Mouse (Mus musculus) MEL (cell line): Measurements from ENCODE around the gene Tctn3. TPM values are rescaled to one million over a fixed set of nuclear protein-coding genes. Genes with fewer than 3 reads are reported as not detected.
A peak's percentile ranks its signal among the peaks of the same experiment; 100 is the strongest.

ENCODE experiments used
- DNase-seq: peaks from one replicate; pipeline ENCODE4 v3.0.0; 2011; ENCODE audit warnings: low read depth, low spot score
- H3K27ac ChIP-seq: 2 replicates; pipeline ENCODE4 v1.5.1; 2012; ENCODE audit warnings: low read depth, mild to moderate bottlenecking, control low read depth, low read length, moderate library complexity; ENCODE audit not compliant: control insufficient read depth
- H3K27me3 ChIP-seq, 2 experiments: fragments of 150-350 bp in 1 of 2; sonication (generic) in 1 of 2; 2 replicates each; pipeline ENCODE4 v1.6.1; 2012; ENCODE audit warnings: low read length in 2 of 2, mild to moderate bottlenecking in 2 of 2, improper control_type of control experiment in 1 of 2, moderate library complexity in 1 of 2; ENCODE audit not compliant: insufficient read depth in 2 of 2, control insufficient read depth in 1 of 2
- H3K36me3 ChIP-seq, 2 experiments: 2 replicates each; pipeline ENCODE4 v1.6.1; 2012 to 2014; ENCODE audit warnings: low read length in 2 of 2, improper control_type of control experiment in 1 of 2, inconsistent platforms in 1 of 2, mild to moderate bottlenecking in 1 of 2; ENCODE audit not compliant: insufficient read depth in 2 of 2, control insufficient read depth in 1 of 2
- H3K4me1 ChIP-seq, 2 experiments: fragments of 150-350 bp in 1 of 2; sonication (generic) in 1 of 2; 2 replicates each; pipeline ENCODE4 v1.6.1; 2012; ENCODE audit warnings: low read length in 2 of 2, improper control_type of control experiment in 1 of 2, mild to moderate bottlenecking in 1 of 2; ENCODE audit not compliant: insufficient read depth in 2 of 2, control insufficient read depth in 1 of 2
- H3K4me3 ChIP-seq, 2 experiments: fragments of 150-350 bp in 1 of 2; sonication (generic) in 1 of 2; 2 replicates each; pipeline ENCODE4 v1.5.1; 2012; ENCODE audit warnings: low read depth in 2 of 2, low read length in 2 of 2, mild to moderate bottlenecking in 2 of 2, moderate library complexity in 2 of 2, control low read depth in 1 of 2, improper control_type of control experiment in 1 of 2; ENCODE audit not compliant: control insufficient read depth in 1 of 2, insufficient read depth in 1 of 2
- H3K79me2 ChIP-seq: 2 replicates; pipeline ENCODE4 v1.6.1; 2012; ENCODE audit warnings: mild to moderate bottlenecking, low read length, moderate library complexity; ENCODE audit not compliant: control insufficient read depth, poor library complexity, insufficient read depth
- H3K9ac ChIP-seq: 2 replicates; pipeline ENCODE4 v1.6.1; 2012; ENCODE audit warnings: low read depth, mild to moderate bottlenecking, control low read depth, low read length, moderate library complexity; ENCODE audit not compliant: control insufficient read depth, poor library complexity, severe bottlenecking
- H3K9me3 ChIP-seq: fragments of 150-350 bp; sonication (generic); replicated peaks from 2 replicates; pipeline ENCODE4 v1.6.1; 2012; ENCODE audit warnings: mild to moderate bottlenecking, low read length, improper control_type of control experiment, moderate library complexity; ENCODE audit not compliant: insufficient read depth
- BHLHE40 ChIP-seq: IDR thresholded peaks from 2 replicates; pipeline ENCODE4 v1.6.1; 2012; ENCODE audit warnings: low read depth, mild to moderate bottlenecking, inconsistent platforms, low read length, improper control_type of control experiment, borderline replicate concordance
- CHD1 ChIP-seq: IDR thresholded peaks from 2 replicates; pipeline ENCODE4 v1.6.1; 2012; ENCODE audit warnings: low read depth, mild to moderate bottlenecking, inconsistent platforms, low read length, improper control_type of control experiment
- CHD2 ChIP-seq: IDR thresholded peaks from 2 replicates; pipeline ENCODE4 v1.6.1; 2011; ENCODE audit warnings: low read length, improper control_type of control experiment
- CTCF ChIP-seq, 3 experiments: IDR thresholded peaks in 2 of 3; conservative IDR thresholded peaks in 1 of 3; 2 replicates each; pipeline ENCODE4 v1.5.1; 2011 to 2012; ENCODE audit warnings: low read length in 3 of 3, low read depth in 2 of 3, mild to moderate bottlenecking in 2 of 3, improper control_type of control experiment in 1 of 3, inconsistent platforms in 1 of 3, mixed read lengths in 1 of 3, moderate library complexity in 1 of 3; ENCODE audit not compliant: control insufficient read depth in 1 of 3, insufficient read depth in 1 of 3, poor library complexity in 1 of 3, severe bottlenecking in 1 of 3
- E2F4 ChIP-seq: IDR thresholded peaks from 2 replicates; pipeline ENCODE4 v1.6.1; 2011; ENCODE audit warnings: low read depth, low read length, improper control_type of control experiment, borderline replicate concordance
- ELF1 ChIP-seq: IDR thresholded peaks from 2 replicates; pipeline ENCODE4 v1.6.1; 2014; ENCODE audit warnings: low read depth, mild to moderate bottlenecking, inconsistent platforms, low read length, improper control_type of control experiment, moderate library complexity
- EP300 ChIP-seq, 2 experiments: IDR thresholded peaks; 2 replicates each; pipeline ENCODE4 v1.6.1; 2011; ENCODE audit warnings: improper control_type of control experiment in 2 of 2, low read length in 2 of 2, low read depth in 1 of 2, mild to moderate bottlenecking in 1 of 2
- ETS1 ChIP-seq: IDR thresholded peaks from 2 replicates; pipeline ENCODE4 v1.6.1; 2012; ENCODE audit warnings: low read depth, mild to moderate bottlenecking, inconsistent platforms, low read length, improper control_type of control experiment, moderate library complexity
- GABPA ChIP-seq: IDR thresholded peaks from 2 replicates; pipeline ENCODE4 v1.6.1; 2012; ENCODE audit warnings: low read depth, mild to moderate bottlenecking, inconsistent platforms, low read length, improper control_type of control experiment, moderate library complexity
- GATA1 ChIP-seq: IDR thresholded peaks from 2 replicates; pipeline ENCODE4 v1.6.1; 2011; ENCODE audit warnings: low read depth, low read length, improper control_type of control experiment
- HCFC1 ChIP-seq: IDR thresholded peaks from 2 replicates; pipeline ENCODE4 v1.6.1; 2012; ENCODE audit warnings: low read depth, mild to moderate bottlenecking, inconsistent platforms, low read length, improper control_type of control experiment, moderate library complexity
- JUND ChIP-seq: IDR thresholded peaks from 2 replicates; pipeline ENCODE4 v1.6.1; 2011; ENCODE audit warnings: low read depth, mild to moderate bottlenecking, improper control_type of control experiment, low read length
- KAT2A ChIP-seq: conservative IDR thresholded peaks from 2 replicates; pipeline ENCODE4 v1.6.1; 2012; ENCODE audit warnings: low read depth, low read length, improper control_type of control experiment, inconsistent platforms
- MAFK ChIP-seq: IDR thresholded peaks from 2 replicates; pipeline ENCODE4 v1.6.1; 2011; ENCODE audit warnings: low read depth, mild to moderate bottlenecking, low read length, improper control_type of control experiment, borderline replicate concordance
- MAX ChIP-seq: IDR thresholded peaks from 2 replicates; pipeline ENCODE4 v1.6.1; 2011; ENCODE audit warnings: low read length, improper control_type of control experiment
- MAZ ChIP-seq: IDR thresholded peaks from 2 replicates; pipeline ENCODE4 v1.6.1; 2012; ENCODE audit warnings: low read depth, mild to moderate bottlenecking, inconsistent platforms, low read length, improper control_type of control experiment
- MEF2A ChIP-seq: IDR thresholded peaks from 2 replicates; pipeline ENCODE4 v1.6.1; 2014; ENCODE audit warnings: low read depth, mild to moderate bottlenecking, inconsistent platforms, low read length, improper control_type of control experiment; ENCODE audit not compliant: poor library complexity, insufficient replicate concordance, severe bottlenecking; ENCODE audit errors: extremely low read depth
- MXI1 ChIP-seq: IDR thresholded peaks from 2 replicates; pipeline ENCODE4 v1.6.1; 2011; ENCODE audit warnings: mild to moderate bottlenecking, low read depth, low read length, improper control_type of control experiment
- MYB ChIP-seq: IDR thresholded peaks from 2 replicates; pipeline ENCODE4 v1.6.1; 2011; ENCODE audit warnings: mild to moderate bottlenecking, low read depth, low read length, improper control_type of control experiment
- MYC ChIP-seq: IDR thresholded peaks from 2 replicates; pipeline ENCODE4 v1.6.1; 2011; ENCODE audit warnings: low read depth, mild to moderate bottlenecking, low read length, improper control_type of control experiment, moderate library complexity
- NELFE ChIP-seq: IDR thresholded peaks from 2 replicates; pipeline ENCODE4 v1.6.1; 2011; ENCODE audit warnings: low read depth, low read length, improper control_type of control experiment
- NRF1 ChIP-seq: IDR thresholded peaks from 2 replicates; pipeline ENCODE4 v1.6.1; 2014; ENCODE audit warnings: low read depth, mild to moderate bottlenecking, inconsistent platforms, low read length, improper control_type of control experiment, moderate library complexity; ENCODE audit not compliant: poor library complexity, insufficient read depth, severe bottlenecking
- POLR2A ChIP-seq, 2 experiments: IDR thresholded peaks; 2 replicates each; pipeline ENCODE4 v1.6.1; 2011 to 2012; ENCODE audit warnings: low read length in 2 of 2, mild to moderate bottlenecking in 2 of 2, control low read depth in 1 of 2, improper control_type of control experiment in 1 of 2, low read depth in 1 of 2, moderate library complexity in 1 of 2; ENCODE audit not compliant: control insufficient read depth in 1 of 2, insufficient read depth in 1 of 2, poor library complexity in 1 of 2
- POLR2AphosphoS2 ChIP-seq: IDR thresholded peaks from 2 replicates; pipeline ENCODE4 v1.6.1; 2011; ENCODE audit warnings: low read length, improper control_type of control experiment
- POLR2AphosphoS5 ChIP-seq: IDR thresholded peaks from 2 replicates; pipeline ENCODE4 v1.6.1; 2012; ENCODE audit warnings: low read depth, borderline replicate concordance, mild to moderate bottlenecking, inconsistent platforms, low read length, moderate library complexity, mixed read lengths
- RAD21 ChIP-seq: IDR thresholded peaks from 2 replicates; pipeline ENCODE4 v1.6.1; 2011; ENCODE audit warnings: mild to moderate bottlenecking, low read depth, low read length, improper control_type of control experiment
- RCOR1 ChIP-seq: IDR thresholded peaks from 2 replicates; pipeline ENCODE4 v1.6.1; 2012; ENCODE audit warnings: low read depth, mild to moderate bottlenecking, inconsistent platforms, low read length, improper control_type of control experiment
- SIN3A ChIP-seq: IDR thresholded peaks from 2 replicates; pipeline ENCODE4 v1.6.1; 2012; ENCODE audit warnings: low read length, improper control_type of control experiment, inconsistent platforms
- SMC3 ChIP-seq: IDR thresholded peaks from 2 replicates; pipeline ENCODE4 v1.6.1; 2011; ENCODE audit warnings: low read depth, low read length, improper control_type of control experiment
- TAL1 ChIP-seq: IDR thresholded peaks from 2 replicates; pipeline ENCODE4 v1.6.1; 2012; ENCODE audit warnings: mild to moderate bottlenecking, inconsistent platforms, low read length, moderate library complexity, mixed read lengths
- TBP ChIP-seq: IDR thresholded peaks from 2 replicates; pipeline ENCODE4 v1.8.0; 2011; ENCODE audit warnings: low read depth, low read length, improper control_type of control experiment
- TCF12 ChIP-seq: IDR thresholded peaks from 2 replicates; pipeline ENCODE4 v1.6.1; 2014; ENCODE audit warnings: low read depth, mild to moderate bottlenecking, inconsistent platforms, low read length, improper control_type of control experiment, moderate library complexity
- UBTF ChIP-seq: IDR thresholded peaks from 2 replicates; pipeline ENCODE4 v1.6.1; 2012; ENCODE audit warnings: low read depth, mild to moderate bottlenecking, inconsistent platforms, low read length, improper control_type of control experiment, moderate library complexity, borderline replicate concordance; ENCODE audit not compliant: insufficient read depth
- USF1 ChIP-seq: IDR thresholded peaks from 2 replicates; pipeline ENCODE4 v1.6.1; 2014; ENCODE audit warnings: low read depth, mild to moderate bottlenecking, inconsistent platforms, low read length, improper control_type of control experiment, moderate library complexity
- USF2 ChIP-seq, 2 experiments: IDR thresholded peaks; 2 replicates each; pipeline ENCODE4 v1.6.1; 2011 to 2012; ENCODE audit warnings: improper control_type of control experiment in 2 of 2, low read length in 2 of 2, borderline replicate concordance in 1 of 2, inconsistent platforms in 1 of 2, low read depth in 1 of 2, mild to moderate bottlenecking in 1 of 2; ENCODE audit not compliant: insufficient read depth in 1 of 2
- ZKSCAN1 ChIP-seq: IDR thresholded peaks from 2 replicates; pipeline ENCODE4 v1.6.1; 2012; ENCODE audit warnings: low read depth, mild to moderate bottlenecking, inconsistent platforms, low read length, improper control_type of control experiment, moderate library complexity
- ZMIZ1 ChIP-seq: IDR thresholded peaks from 2 replicates; pipeline ENCODE4 v1.6.1; 2012; ENCODE audit warnings: low read depth, mild to moderate bottlenecking, inconsistent platforms, low read length, improper control_type of control experiment, moderate library complexity
- ZNF384 ChIP-seq: IDR thresholded peaks from 2 replicates; pipeline ENCODE4 v1.6.1; 2012; ENCODE audit warnings: low read depth, mild to moderate bottlenecking, inconsistent platforms, low read length, improper control_type of control experiment
- polyA plus RNA-seq, 2 experiments: library from polyadenylated mRNA; stranded (reverse) in 1 of 2; unstranded in 1 of 2; fragments of >175 nt in 1 of 2; fragments of >200 nt in 1 of 2; gene quantifications; 2 replicates each; pipeline versions ENCODE4 v1.2.1 to v1.2.4; 2012; ENCODE audit warnings: low replicate concordance in 2 of 2, low read depth in 1 of 2; ENCODE audit not compliant: insufficient read length in 2 of 2, insufficient read depth in 1 of 2, missing spikeins in 1 of 2
- total RNA-seq: library from RNA; depleted of rRNA; stranded (reverse); fragments of 300-350 nt; gene quantifications from 2 replicates; pipeline ENCODE4 v1.2.3, GENCODE M21; 2012

Gene Tctn3
- total and polyA plus RNA-seq, 3 experiments: 3.6 to 6.2 TPM; not detected in 1

DNA sequence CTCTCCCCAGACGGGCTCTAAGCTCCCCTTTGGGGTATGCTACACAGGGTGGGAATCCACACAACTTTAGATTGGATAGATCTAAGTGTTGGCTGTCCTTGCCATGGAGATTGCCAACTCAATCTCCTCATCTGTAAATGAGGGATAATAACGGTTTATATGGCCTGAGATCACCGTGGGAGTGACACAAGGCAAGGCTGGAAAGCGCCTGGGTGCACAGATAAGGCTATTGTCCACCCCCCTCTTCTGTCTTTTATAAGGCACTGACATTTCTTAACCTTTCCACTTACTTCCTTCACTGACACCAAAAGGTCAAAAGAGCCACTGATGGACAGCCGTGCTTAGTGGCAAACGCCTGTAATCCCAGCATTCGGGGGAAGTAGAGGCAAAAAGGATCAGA, 25.1 kb downstream of the Tctn3 start:
- Histone ChIP-seq H3K9me3 (no peaks in the 10 kb centered on the region), H3K4me1 (peaks cover 0 to 15% of the 10 kb centered on the region in 2 experiments; a peak in 2 of 4 replicates), H3K27me3 (no peaks in the 10 kb centered on the region), H3K9ac (peak overlapping the region; percentile 74), H3K79me2 (peaks cover 26% of the 10 kb centered on the region), H3K4me3 (peak overlapping the region; percentile 13 to 85), H3K36me3 (peaks cover 4 to 14% of the 10 kb centered on the region in 2 experiments), H3K27ac (peak overlapping the region; percentile 75)
- DNase-seq: peak; percentile 44
- TF ChIP-seq MYB (no peak), KAT2A (no peak), CTCF (IDR thresholded peaks at IDR 0.05 in 2 of 3, conservative IDR thresholded peaks at IDR 0.05 in 1 of 3; ENCODE audit: control insufficient read depth in 1 of 3, insufficient read depth in 1 of 3, low read depth in 2 of 3, low read length in 3 of 3, poor library complexity in 1 of 3, severe bottlenecking in 1 of 3) (no peak), TCF12 (peak; percentile 41; the same call in 1 of the 2 replicates), ZNF384 (no peak), MAX (no peak), ELF1 (no peak), MAZ (no peak), RCOR1 (0 out of 2 replicates have a peak, but pooled peaks have one; percentile 2), MYC (no peak), SMC3 (no peak), TAL1 (peak; percentile 62), RAD21 (no peak), BHLHE40 (no peak), USF2 (IDR thresholded peaks at IDR 0.05; ENCODE audit: borderline replicate concordance in 1 of 2, insufficient read depth in 1 of 2, low read depth in 1 of 2, low read length in 2 of 2) (no peak), EP300 (IDR thresholded peaks at IDR 0.05; ENCODE audit: low read depth in 1 of 2, low read length in 2 of 2) (peak in 1 of 2 experiments; percentile 70; a peak in 2 of 4 replicates), SIN3A (no peak), UBTF (no peak), GABPA (no peak), POLR2A (IDR thresholded peaks at IDR 0.05; ENCODE audit: control insufficient read depth in 1 of 2, insufficient read depth in 1 of 2, low read depth in 1 of 2, low read length in 2 of 2, poor library complexity in 1 of 2) (no peak), MAFK (no peak), JUND (no peak), NRF1 (no peak), TBP (peak; percentile 14; the same call in 1 of the 2 replicates), E2F4 (no peak), USF1 (no peak), ETS1 (0 out of 2 replicates have a peak, but pooled peaks have one; percentile 29), ZMIZ1 (no peak), GATA1 (peak; percentile 61), CHD2 (no peak), CHD1 (no peak), MXI1 (no peak), MEF2A (no peak), HCFC1 (no peak), NELFE (no peak), ZKSCAN1 (no peak), POLR2AphosphoS2 (no peak), POLR2AphosphoS5 (no peak)
